13 mouse cellular contexts compared by ENCODE assay signal in the genomic region with DNA sequence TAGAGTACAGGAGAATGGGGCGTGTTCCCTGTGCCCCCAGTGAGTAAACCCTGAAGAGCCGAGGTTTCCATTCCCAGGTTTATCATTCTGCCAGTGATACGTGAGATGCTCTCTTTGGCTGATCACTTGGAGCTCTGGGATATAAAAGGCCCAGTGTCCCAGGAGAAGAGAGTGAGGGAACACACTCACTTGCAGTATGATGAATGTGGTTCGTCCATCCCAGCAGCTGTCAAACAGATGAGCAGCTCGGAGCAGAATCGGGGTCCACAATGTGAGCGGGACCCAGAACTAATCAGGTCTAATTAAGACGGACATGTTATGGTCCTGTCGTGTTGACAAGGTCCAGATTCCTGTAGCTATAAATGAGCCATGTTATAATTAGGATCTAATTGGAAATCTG.
DNase-seq lines count a peak whose midpoint lies in the region; ATAC-seq and TF ChIP-seq lines count a peak whose summit lies in the region.
"Had no signal": no experiment of that assay in that cellular context is flagged by ENCODE, and none has a peak within 500 bp of the region (broad histone marks: within the 10 kb centered on the region; RNA-seq: fewer than 3 reads in every experiment).

No protein-coding gene starts in this region.

- intact Hi-C loops in left cerebral cortex, postnatal 36 days (cut with DNase I): no loop called here

- WGBS in midbrain, embryonic 11.5 days: 25% methylated on average over 9 of the region's 9 CpGs
- WGBS in midbrain, embryonic 13.5 days: 17% methylated on average over 9 of the region's 9 CpGs
- WGBS in embryonic facial prominence, embryonic 13.5 days: 18% methylated on average over 9 of the region's 9 CpGs
- WGBS in hindbrain, embryonic 13.5 days: 14% methylated on average over 9 of the region's 9 CpGs
- 61% methylated on average over 9 of the region's 9 CpGs for WGBS in stomach, postnatal 0 days

- DNase-seq in midbrain, embryonic 11.5 days (ENCODE audit: low spot score, missing footprints): peak; percentile 88
- DNase-seq in retina, postnatal 1 day: peak; percentile 84
- DNase-seq in left cerebral cortex, postnatal 36 days (ENCODE audit: low spot score in 2 of 2): no peak
- no peak for DNase-seq in stomach, postnatal 0 days (ENCODE audit: low spot score)
- DNase-seq: adrenal gland, postnatal 25 days; cerebellum, adult 11-12 months; heart, postnatal 36 days; lung, postnatal 4 days had no signal

- no peak for TF ChIP-seq CTCF in stomach, postnatal 0 days (IDR thresholded peaks at IDR 0.05; ENCODE audit: low read depth)

- H3K27ac ChIP-seq in midbrain, embryonic 11.5 days (ENCODE audit: low read depth, low read length): no peak overlapping the region
- H3K27ac ChIP-seq in midbrain, embryonic 13.5 days: no peak overlapping the region
- H3K27ac ChIP-seq in embryonic facial prominence, embryonic 13.5 days: no peak overlapping the region
- H3K27ac ChIP-seq in hindbrain, embryonic 13.5 days: no peak overlapping the region
- H3K27ac ChIP-seq in stomach, postnatal 0 days (replicated peaks): no peak overlapping the region
- H3K27ac ChIP-seq: liver, embryonic 14.5 days had no signal

- no peaks in the 10 kb centered on the region for H3K9me3 ChIP-seq in midbrain, embryonic 11.5 days (ENCODE audit: control insufficient read depth, low read length)
- no peaks in the 10 kb centered on the region for H3K9me3 ChIP-seq in midbrain, embryonic 13.5 days
- no peaks in the 10 kb centered on the region for H3K9me3 ChIP-seq in embryonic facial prominence, embryonic 13.5 days
- H3K9me3 ChIP-seq in hindbrain, embryonic 13.5 days: no peaks in the 10 kb centered on the region
- H3K9me3 ChIP-seq in stomach, postnatal 0 days (ENCODE audit: control insufficient read depth, low read length): no peaks in the 10 kb centered on the region

- no peak overlapping the region for H3K4me3 ChIP-seq in midbrain, embryonic 11.5 days (ENCODE audit: low read depth, low read length)
- no peak overlapping the region for H3K4me3 ChIP-seq in midbrain, embryonic 13.5 days (replicated peaks)
- no peak overlapping the region for H3K4me3 ChIP-seq in embryonic facial prominence, embryonic 13.5 days
- no peak overlapping the region for H3K4me3 ChIP-seq in hindbrain, embryonic 13.5 days
- H3K4me3 ChIP-seq in stomach, postnatal 0 days (ENCODE audit: low read depth, low read length): no peak overlapping the region

- no peak overlapping the region for H3K4me2 ChIP-seq in midbrain, embryonic 11.5 days
- no peak overlapping the region for H3K4me2 ChIP-seq in midbrain, embryonic 13.5 days (replicated peaks)
- peak overlapping the region; percentile 30 for H3K4me2 ChIP-seq in embryonic facial prominence, embryonic 13.5 days
- 0 out of 2 replicates have a peak overlapping the region, but pooled peaks have one; percentile 6 for H3K4me2 ChIP-seq in hindbrain, embryonic 13.5 days
- no peak overlapping the region for H3K4me2 ChIP-seq in stomach, postnatal 0 days (replicated peaks; ENCODE audit: low read depth)

- H3K27me3 ChIP-seq in midbrain, embryonic 11.5 days (ENCODE audit: control insufficient read depth, insufficient read depth, low read length): no peaks in the 10 kb centered on the region
- no peaks in the 10 kb centered on the region for H3K27me3 ChIP-seq in midbrain, embryonic 13.5 days
- H3K27me3 ChIP-seq in embryonic facial prominence, embryonic 13.5 days: no peaks in the 10 kb centered on the region
- no peaks in the 10 kb centered on the region for H3K27me3 ChIP-seq in hindbrain, embryonic 13.5 days
- no peaks in the 10 kb centered on the region for H3K27me3 ChIP-seq in stomach, postnatal 0 days (ENCODE audit: control insufficient read depth, insufficient read depth, low read length)
- H3K27me3 ChIP-seq: CH12.LX had no signal

- H3K36me3 ChIP-seq in midbrain, embryonic 11.5 days (ENCODE audit: control insufficient read depth, insufficient read depth, low read length): no peaks in the 10 kb centered on the region
- no peaks in the 10 kb centered on the region for H3K36me3 ChIP-seq in midbrain, embryonic 13.5 days
- H3K36me3 ChIP-seq in embryonic facial prominence, embryonic 13.5 days: no peaks in the 10 kb centered on the region
- H3K36me3 ChIP-seq in hindbrain, embryonic 13.5 days: no peaks in the 10 kb centered on the region
- H3K36me3 ChIP-seq in stomach, postnatal 0 days (ENCODE audit: control insufficient read depth, insufficient read depth, low read length): no peaks in the 10 kb centered on the region

- no peak overlapping the region for H3K9ac ChIP-seq in midbrain, embryonic 11.5 days (ENCODE audit: low read length)
- H3K9ac ChIP-seq in midbrain, embryonic 13.5 days (replicated peaks): no peak overlapping the region
- no peak overlapping the region for H3K9ac ChIP-seq in embryonic facial prominence, embryonic 13.5 days
- H3K9ac ChIP-seq in hindbrain, embryonic 13.5 days: no peak overlapping the region
- no peak overlapping the region for H3K9ac ChIP-seq in stomach, postnatal 0 days (ENCODE audit: low read length)
- H3K9ac ChIP-seq: liver, embryonic 14.5 days had no signal

- peak; percentile 64; the same call in 1 of the 2 replicates for ATAC-seq in midbrain, embryonic 11.5 days (ENCODE audit: low FRiP score)
- ATAC-seq in midbrain, embryonic 13.5 days: no peak; the same call in 1 of the 2 replicates
- ATAC-seq in embryonic facial prominence, embryonic 13.5 days (ENCODE audit: insufficient number of reproducible peaks, insufficient read depth, low FRiP score, low TSS enrichment, low read depth): no peak
- peak; percentile 84 for ATAC-seq in hindbrain, embryonic 13.5 days (ENCODE audit: low FRiP score)
- ATAC-seq in stomach, postnatal 0 days (ENCODE audit: low FRiP score, low TSS enrichment): no peak

- TF ChIP-seq EP300 in stomach, postnatal 0 days (optimal IDR thresholded peaks at IDR 0.05): no peak

- peaks cover 4% of the 10 kb centered on the region; the same call in 1 of the 2 replicates for H3K4me1 ChIP-seq in midbrain, embryonic 11.5 days (ENCODE audit: control insufficient read depth, insufficient read depth, low read length)
- H3K4me1 ChIP-seq in midbrain, embryonic 13.5 days (replicated peaks): peaks cover 15% of the 10 kb centered on the region
- peaks cover 4% of the 10 kb centered on the region; the same call in 1 of the 2 replicates for H3K4me1 ChIP-seq in embryonic facial prominence, embryonic 13.5 days
- H3K4me1 ChIP-seq in hindbrain, embryonic 13.5 days (replicated peaks): peaks cover 6% of the 10 kb centered on the region
- H3K4me1 ChIP-seq in stomach, postnatal 0 days (replicated peaks; ENCODE audit: control insufficient read depth, insufficient read depth): no peaks in the 10 kb centered on the region

Comparison
In these comparisons a context has a peak if more than half of its experiments do, and no peak if none do; other contexts are left out.
1. ATAC-seq: peak in midbrain, embryonic 11.5 days (single experiment) and hindbrain, embryonic 13.5 days (single experiment); none in midbrain, embryonic 13.5 days (single experiment), embryonic facial prominence, embryonic 13.5 days (single experiment) and stomach, postnatal 0 days (single experiment).
2. DNase-seq: peak in midbrain, embryonic 11.5 days (single experiment) and retina, postnatal 1 day (single experiment); none in left cerebral cortex, postnatal 36 days (0 of 2) and stomach, postnatal 0 days (single experiment).
3. H3K4me2 ChIP-seq: peak in embryonic facial prominence, embryonic 13.5 days (single experiment) and hindbrain, embryonic 13.5 days (single experiment); none in midbrain, embryonic 11.5 days (single experiment), midbrain, embryonic 13.5 days (single experiment) and stomach, postnatal 0 days (single experiment).